Mouse (Mus musculus): ENCODE results near the gene Acyp2. TPM values are rescaled to one million over a fixed set of nuclear protein-coding genes. Genes with fewer than 3 reads are reported as not detected.

Acyp2 gene
- polyA plus RNA-seq, 1 experiment from 2014 or later, result 15.8 TPM

DNA sequence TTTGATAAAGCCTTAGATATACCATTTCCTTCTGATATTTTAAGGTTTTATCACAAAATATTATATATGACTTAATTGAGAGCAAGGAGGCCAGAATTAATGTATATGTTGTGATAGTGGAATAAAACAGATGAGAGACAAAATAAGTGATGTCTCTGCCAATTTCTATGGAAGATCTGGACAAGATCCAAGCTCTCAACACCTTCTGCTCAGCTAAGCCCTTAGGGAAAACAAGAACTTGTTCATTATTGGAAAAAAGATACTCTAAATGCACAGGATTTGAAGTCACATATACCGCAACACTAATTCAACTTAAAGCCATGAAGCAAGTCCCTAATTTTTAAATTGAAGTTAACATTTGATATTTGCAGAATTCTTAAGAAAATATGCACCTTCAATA lies 96.0 kb downstream of the Acyp2 start:
- no peaks in the 10 kb centered on the region for H3K9me3 ChIP-seq (ENCODE audit: control insufficient read depth, low read length)
- H3K36me3 ChIP-seq (ENCODE audit: control insufficient read depth, insufficient read depth, low read length), result no peaks in the 10 kb centered on the region
- no peak for DNase-seq (ENCODE audit: low spot score)
- no peaks in the 10 kb centered on the region for H3K4me1 ChIP-seq (ENCODE audit: control insufficient read depth, insufficient read depth, low read length)
- WGBS, result 96% methylated on average over 1 of the region's 1 CpGs
- H3K4me2 ChIP-seq (ENCODE audit: low read depth), result no peak overlapping the region
- ATAC-seq (ENCODE audit: insufficient read depth, low FRiP score, low TSS enrichment), result no peak
- H3K4me3 ChIP-seq (ENCODE audit: low read depth, low read length), result no peak overlapping the region
- H3K27me3 ChIP-seq (ENCODE audit: control insufficient read depth, insufficient read depth, low read length), result no peaks in the 10 kb centered on the region
- no peak overlapping the region for H3K27ac ChIP-seq (ENCODE audit: low read depth, low read length)
- no peak overlapping the region for H3K9ac ChIP-seq (ENCODE audit: low read length)

DNA sequence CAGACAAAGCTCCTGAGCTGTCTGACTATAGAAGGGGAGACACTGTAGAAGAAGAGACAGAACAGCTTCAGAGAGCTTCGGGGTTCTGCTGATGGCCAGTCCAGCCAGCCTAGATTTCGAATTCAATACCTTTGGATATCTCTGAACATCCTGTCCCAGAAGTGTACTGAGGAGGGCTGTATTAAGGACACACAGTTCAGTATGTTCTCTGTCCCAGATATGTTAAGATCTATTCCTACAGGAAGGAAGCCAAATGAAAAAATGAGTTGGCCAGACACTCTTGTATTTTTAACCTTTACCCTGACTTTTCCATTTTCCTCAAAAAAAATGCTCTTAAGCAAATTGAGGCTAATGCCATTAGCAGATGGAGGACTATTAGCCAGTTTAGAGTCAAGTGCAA lies 132.3 kb downstream of the Acyp2 start:
- ATAC-seq (ENCODE audit: insufficient read depth, low FRiP score, low TSS enrichment), result no peak
- no peaks in the 10 kb centered on the region for H3K27me3 ChIP-seq (ENCODE audit: control insufficient read depth, insufficient read depth, low read length)
- no peak for DNase-seq (ENCODE audit: low spot score)
- no peak overlapping the region for H3K27ac ChIP-seq (ENCODE audit: low read depth, low read length)
- H3K4me2 ChIP-seq (ENCODE audit: low read depth), result no peak overlapping the region
- no peaks in the 10 kb centered on the region for H3K36me3 ChIP-seq (ENCODE audit: control insufficient read depth, insufficient read depth, low read length)
- H3K9me3 ChIP-seq (ENCODE audit: control insufficient read depth, low read length), result no peaks in the 10 kb centered on the region
- H3K4me3 ChIP-seq (ENCODE audit: low read depth, low read length), result no peak overlapping the region
- no peak overlapping the region for H3K9ac ChIP-seq (ENCODE audit: low read length)
- no peaks in the 10 kb centered on the region for H3K4me1 ChIP-seq (ENCODE audit: control insufficient read depth, insufficient read depth, low read length)
- whole genome bisulfite sequencing, result 85% methylated on average over 2 of the region's 2 CpGs

DNA sequence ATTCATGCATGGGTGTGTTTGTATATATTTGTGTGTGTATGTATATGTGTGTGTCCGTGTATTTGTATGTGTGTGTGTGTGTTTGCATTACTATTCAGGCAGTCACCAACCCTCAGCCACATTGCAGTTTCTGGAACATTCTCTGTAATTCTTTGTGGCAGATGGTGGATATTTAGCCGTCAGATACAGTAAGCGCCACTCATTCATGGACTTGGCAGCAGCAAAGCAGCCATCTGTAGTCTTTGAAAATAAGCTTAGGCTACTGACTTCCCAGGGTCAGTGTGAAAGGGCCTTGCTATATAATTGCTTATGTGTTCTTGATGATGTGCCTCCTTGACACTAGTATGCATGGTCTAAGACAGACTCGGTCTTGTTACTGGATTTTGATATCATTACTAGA lies 141.2 kb downstream of the Acyp2 start:
- ATAC-seq (ENCODE audit: insufficient read depth, low FRiP score, low TSS enrichment) (no peak), DNase-seq (ENCODE audit: low spot score) (no peak)
- H3K4me3 ChIP-seq (ENCODE audit: low read depth, low read length), result no peak overlapping the region
- H3K36me3 ChIP-seq (ENCODE audit: control insufficient read depth, insufficient read depth, low read length), result no peaks in the 10 kb centered on the region
- no peak overlapping the region for H3K27ac ChIP-seq (ENCODE audit: low read depth, low read length)
- H3K27me3 ChIP-seq (ENCODE audit: control insufficient read depth, insufficient read depth, low read length), result no peaks in the 10 kb centered on the region
- H3K4me2 ChIP-seq (ENCODE audit: low read depth), result no peak overlapping the region
- 87% methylated on average over 4 of the region's 4 CpGs for WGBS
- H3K9ac ChIP-seq (ENCODE audit: low read length), result no peak overlapping the region
- no peaks in the 10 kb centered on the region for H3K4me1 ChIP-seq (ENCODE audit: control insufficient read depth, insufficient read depth, low read length)
- no peaks in the 10 kb centered on the region for H3K9me3 ChIP-seq (ENCODE audit: control insufficient read depth, low read length)

- Histone ChIP-seq H3K9me3 (ENCODE audit: control insufficient read depth, low read length) (no peaks in the 10 kb centered on the region), H3K4me3 (ENCODE audit: low read depth, low read length) (no peak overlapping the region), H3K27me3 (ENCODE audit: control insufficient read depth, insufficient read depth, low read length) (no peaks in the 10 kb centered on the region), H3K36me3 (ENCODE audit: control insufficient read depth, insufficient read depth, low read length) (no peaks in the 10 kb centered on the region), H3K27ac (ENCODE audit: low read depth, low read length) (no peak overlapping the region), H3K4me1 (ENCODE audit: control insufficient read depth, insufficient read depth, low read length) (no peaks in the 10 kb centered on the region), H3K4me2 (ENCODE audit: low read depth) (no peak overlapping the region), H3K9ac (ENCODE audit: low read length) (no peak overlapping the region)
- no peak for ATAC-seq (ENCODE audit: insufficient read depth, low FRiP score, low TSS enrichment)
- no peak for DNase-seq (ENCODE audit: low spot score)
- 86% methylated on average over 3 of the region's 3 CpGs for WGBS
These were observed 150.5 kb downstream of the Acyp2 start for GRCm38 (mm10) chr11:30498738-30499355.

DNA sequence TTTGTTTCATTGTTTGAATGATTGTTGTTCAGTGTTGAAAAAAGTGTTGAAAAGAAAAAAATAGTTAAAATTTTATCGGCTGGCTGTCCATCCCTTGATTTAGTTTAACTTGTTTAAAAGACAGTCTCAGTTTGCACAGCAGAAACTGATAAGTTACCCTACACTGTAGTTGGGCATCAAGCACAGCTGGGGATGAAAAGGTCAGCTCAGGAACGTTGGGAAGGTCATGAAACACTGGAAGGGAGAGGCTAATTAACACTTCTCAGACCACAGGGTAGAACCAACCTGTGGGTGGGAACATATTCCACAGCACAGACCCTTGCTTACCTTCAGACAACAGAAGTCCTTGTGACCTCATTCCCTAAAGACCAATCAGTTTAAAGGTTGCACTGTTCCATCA lies 152.2 kb downstream of the Acyp2 start:
- Histone ChIP-seq H3K9ac (ENCODE audit: low read length) (no peak overlapping the region), H3K4me3 (ENCODE audit: low read depth, low read length) (no peak overlapping the region), H3K9me3 (ENCODE audit: control insufficient read depth, low read length) (no peaks in the 10 kb centered on the region), H3K4me2 (ENCODE audit: low read depth) (no peak overlapping the region), H3K27ac (ENCODE audit: low read depth, low read length) (no peak overlapping the region), H3K36me3 (ENCODE audit: control insufficient read depth, insufficient read depth, low read length) (no peaks in the 10 kb centered on the region), H3K4me1 (ENCODE audit: control insufficient read depth, insufficient read depth, low read length) (no peaks in the 10 kb centered on the region), H3K27me3 (ENCODE audit: control insufficient read depth, insufficient read depth, low read length) (no peaks in the 10 kb centered on the region)
- WGBS, result 64% methylated on average over 2 of the region's 2 CpGs
- DNase-seq (ENCODE audit: low spot score) (no peak), ATAC-seq (ENCODE audit: insufficient read depth, low FRiP score, low TSS enrichment) (no peak)

DNA sequence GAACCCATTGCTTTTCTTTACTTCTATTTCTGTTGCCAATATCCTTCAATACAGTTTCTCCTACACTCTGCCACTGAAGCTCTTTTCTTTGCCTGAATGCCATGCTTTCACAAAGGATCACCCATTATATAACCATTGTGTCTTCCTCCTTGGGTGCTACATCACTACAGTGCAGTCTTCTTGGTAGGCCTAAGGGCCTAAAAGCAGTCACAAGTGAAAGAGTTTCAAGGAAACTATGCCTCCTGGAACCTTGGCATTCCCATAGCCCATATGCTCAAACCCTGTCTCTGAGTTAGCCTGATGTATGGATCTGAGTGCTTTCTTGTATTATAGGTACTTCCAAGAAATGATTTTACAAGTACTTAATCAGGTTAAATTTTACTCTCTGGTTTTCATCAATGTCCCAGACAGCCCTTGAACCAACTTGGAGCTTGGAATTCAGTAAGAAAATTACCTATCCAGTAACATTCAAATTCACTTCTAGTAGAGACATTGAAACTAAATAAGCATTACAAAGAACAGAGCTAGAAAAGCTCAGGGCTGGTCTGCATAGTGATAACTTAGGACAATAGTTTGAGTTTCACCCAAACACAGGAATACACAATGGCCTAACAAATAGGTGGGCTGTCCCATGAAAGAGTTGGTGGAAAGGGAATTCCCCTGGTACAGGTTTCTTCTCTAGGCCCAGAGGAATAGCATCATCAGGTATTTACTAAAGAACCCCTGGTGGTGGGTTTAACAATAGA lies 157.7 kb downstream of the Acyp2 start:
- Histone ChIP-seq H3K4me1 (ENCODE audit: control insufficient read depth, insufficient read depth, low read length) (no peaks in the 10 kb centered on the region), H3K4me2 (ENCODE audit: low read depth) (no peak overlapping the region), H3K4me3 (ENCODE audit: low read depth, low read length) (no peak overlapping the region), H3K27ac (ENCODE audit: low read depth, low read length) (no peak overlapping the region), H3K9ac (ENCODE audit: low read length) (no peak overlapping the region), H3K9me3 (ENCODE audit: control insufficient read depth, low read length) (no peaks in the 10 kb centered on the region), H3K27me3 (ENCODE audit: control insufficient read depth, insufficient read depth, low read length) (no peaks in the 10 kb centered on the region), H3K36me3 (ENCODE audit: control insufficient read depth, insufficient read depth, low read length) (no peaks in the 10 kb centered on the region)
- DNase-seq (ENCODE audit: low spot score) (no peak), ATAC-seq (ENCODE audit: insufficient read depth, low FRiP score, low TSS enrichment) (no peak)

DNA sequence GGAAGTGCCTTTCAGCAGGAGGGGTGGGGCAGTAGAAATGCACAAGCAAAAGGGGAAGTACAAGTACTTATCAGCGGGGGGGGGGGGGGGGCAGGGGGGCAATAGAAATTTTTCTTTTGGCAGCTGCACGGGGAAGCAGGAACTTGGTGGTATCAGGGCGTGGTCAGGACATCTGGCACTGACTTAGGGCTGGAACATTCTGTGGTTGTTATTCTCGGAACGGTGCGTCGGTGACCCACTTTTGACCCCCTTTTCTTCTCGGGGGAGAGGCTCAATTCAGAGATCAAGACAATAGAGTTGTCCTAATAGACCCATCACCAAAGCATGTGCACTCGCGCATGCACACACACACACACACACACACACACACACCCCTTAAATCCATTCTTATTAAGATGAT lies 161.2 kb downstream of the Acyp2 start:
- ATAC-seq (ENCODE audit: insufficient read depth, low FRiP score, low TSS enrichment) (no peak), DNase-seq (ENCODE audit: low spot score) (no peak)
- no peaks in the 10 kb centered on the region for H3K9me3 ChIP-seq (ENCODE audit: control insufficient read depth, low read length)
- H3K4me1 ChIP-seq (ENCODE audit: control insufficient read depth, insufficient read depth, low read length), result no peaks in the 10 kb centered on the region
- H3K4me3 ChIP-seq (ENCODE audit: low read depth, low read length), result no peak overlapping the region
- H3K27ac ChIP-seq (ENCODE audit: low read depth, low read length), result no peak overlapping the region
- no peak overlapping the region for H3K4me2 ChIP-seq (ENCODE audit: low read depth)
- no peak overlapping the region for H3K9ac ChIP-seq (ENCODE audit: low read length)
- 74% methylated on average over 9 of the region's 10 CpGs for WGBS
- no peaks in the 10 kb centered on the region for H3K27me3 ChIP-seq (ENCODE audit: control insufficient read depth, insufficient read depth, low read length)
- no peaks in the 10 kb centered on the region for H3K36me3 ChIP-seq (ENCODE audit: control insufficient read depth, insufficient read depth, low read length)

GRCm38 (mm10) chr11:30483286-30483685 lies 166.1 kb downstream of the Acyp2 start:
- no peak overlapping the region for H3K27ac ChIP-seq (ENCODE audit: low read depth, low read length)
- no peak overlapping the region for H3K4me3 ChIP-seq (ENCODE audit: low read depth, low read length)
- H3K4me2 ChIP-seq (ENCODE audit: low read depth), result no peak overlapping the region
- H3K4me1 ChIP-seq (ENCODE audit: control insufficient read depth, insufficient read depth, low read length), result no peaks in the 10 kb centered on the region
- DNase-seq (ENCODE audit: low spot score) (no peak), ATAC-seq (ENCODE audit: insufficient read depth, low FRiP score, low TSS enrichment) (no peak)
- H3K9me3 ChIP-seq (ENCODE audit: control insufficient read depth, low read length), result no peaks in the 10 kb centered on the region
- H3K27me3 ChIP-seq (ENCODE audit: control insufficient read depth, insufficient read depth, low read length), result no peaks in the 10 kb centered on the region
- no peaks in the 10 kb centered on the region for H3K36me3 ChIP-seq (ENCODE audit: control insufficient read depth, insufficient read depth, low read length)
- WGBS, result 80% methylated on average over 4 of the region's 4 CpGs
- H3K9ac ChIP-seq (ENCODE audit: low read length), result no peak overlapping the region
